Mouse (Mus musculus) cerebellum, adult 9-11 months (tissue): ENCODE measurements around the gene Cnnm4.
"Not testable (repeated sequence)": the region's sequence is repeated elsewhere in the genome, so short reads cannot be mapped to it uniquely, and the experiment has no call there.

Experiments used
- DNase-seq: peaks from one replicate; pipeline ENCODE4 v3.0.0; 2022

Gene Cnnm4

DNA sequence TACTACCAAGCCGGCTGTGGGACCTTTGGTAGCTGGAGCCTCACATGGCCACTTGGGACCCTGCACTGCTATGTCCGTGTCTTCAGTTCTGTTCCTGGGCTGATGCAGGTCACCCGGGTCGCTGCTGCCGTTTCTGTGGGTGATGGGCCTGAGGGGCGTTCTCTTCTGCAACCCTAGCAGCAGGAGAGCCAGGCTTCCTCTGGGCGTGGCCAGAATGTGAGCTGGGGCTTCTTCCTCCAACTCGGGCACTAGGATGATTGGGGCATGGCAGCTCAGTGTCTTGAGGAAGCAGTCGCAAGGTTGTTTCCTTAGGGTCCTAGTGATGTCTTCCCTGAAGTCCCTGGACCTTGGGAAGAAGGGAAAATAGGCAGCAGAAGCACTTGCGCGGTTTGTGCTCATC, 48.2 kb downstream of the Cnnm4 start:
- DNase-seq, result no peak

DNA sequence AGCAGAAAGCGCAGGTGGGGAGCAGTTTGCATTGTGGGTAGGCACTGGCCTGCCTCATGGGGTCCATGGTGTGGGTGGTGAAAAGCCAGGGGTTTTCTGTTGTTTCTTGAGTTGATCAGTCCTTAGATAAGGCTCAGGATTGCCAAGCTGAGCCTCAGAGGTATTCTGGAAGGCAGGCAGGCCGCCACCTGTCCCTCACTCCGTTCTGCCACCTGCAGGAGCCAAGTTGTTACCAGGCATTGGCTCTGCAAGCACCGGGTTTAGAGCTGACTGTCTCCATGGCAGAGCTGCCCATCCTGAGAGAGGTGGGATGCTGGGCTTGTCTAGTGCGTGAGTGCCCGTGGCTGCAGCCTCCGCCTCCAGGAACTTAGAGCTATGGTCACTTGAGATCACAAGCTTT, 50.8 kb downstream of the Cnnm4 start:
- DNase-seq, result no peak

DNA sequence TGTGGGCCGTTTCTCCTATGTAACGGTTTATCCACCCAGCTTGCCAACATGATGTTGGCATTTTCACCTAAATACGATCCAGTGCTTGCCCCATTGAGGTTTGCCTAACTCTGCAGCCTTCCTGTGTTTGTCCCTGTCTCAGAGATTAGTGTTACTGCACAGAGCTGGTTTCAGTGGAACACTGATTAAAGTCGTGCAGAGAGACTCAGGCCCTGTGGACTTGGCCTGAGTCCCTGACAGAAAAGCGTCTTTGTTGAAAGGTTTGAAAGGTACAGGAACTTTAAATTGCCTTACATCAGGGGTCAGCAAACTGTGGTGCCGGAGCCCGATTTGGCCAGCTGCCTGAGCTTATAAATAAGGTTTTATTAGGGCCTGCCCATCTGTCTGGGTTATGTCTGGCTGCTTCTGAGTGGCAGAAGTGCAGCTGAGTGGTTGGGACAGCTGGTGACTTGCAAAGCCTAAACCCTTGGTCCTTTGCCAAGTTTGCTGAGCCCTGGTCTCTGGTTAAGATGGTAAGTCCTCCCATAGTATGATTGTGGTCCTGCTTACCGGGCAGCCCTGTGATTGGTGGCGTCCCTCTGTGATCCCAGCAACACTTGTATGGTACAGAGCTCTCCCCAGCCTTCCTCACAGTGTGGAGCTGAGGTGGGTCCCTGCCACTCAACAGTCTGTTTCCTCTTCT, 52.1 kb downstream of the Cnnm4 start:
- no peak for DNase-seq

- DNase-seq, result no peak
These were observed 52.6 kb downstream of the Cnnm4 start for GRCm38 (mm10) chr1:36524058-36524457.

DNA sequence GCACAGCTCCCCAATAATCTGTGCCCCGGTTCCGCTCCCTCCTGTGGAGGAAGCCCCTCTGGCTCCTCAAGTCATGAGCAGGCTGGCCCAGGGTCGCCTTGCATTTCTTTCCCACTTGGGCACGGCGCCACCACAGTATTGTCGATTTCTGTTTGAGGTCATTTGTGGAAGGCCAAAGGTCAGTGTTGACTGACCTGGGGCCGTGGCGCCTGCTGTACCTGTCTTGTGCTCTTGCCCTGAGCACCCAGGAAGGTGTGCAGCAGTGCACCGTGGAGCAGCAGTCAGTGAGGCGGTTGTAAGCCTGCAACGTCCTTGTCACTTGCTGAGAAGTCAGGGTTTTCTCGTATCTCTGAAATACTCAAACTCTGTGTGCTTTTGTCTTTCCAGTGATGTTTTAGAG, 54.4 kb downstream of the Cnnm4 start:
- no peak for DNase-seq

DNA sequence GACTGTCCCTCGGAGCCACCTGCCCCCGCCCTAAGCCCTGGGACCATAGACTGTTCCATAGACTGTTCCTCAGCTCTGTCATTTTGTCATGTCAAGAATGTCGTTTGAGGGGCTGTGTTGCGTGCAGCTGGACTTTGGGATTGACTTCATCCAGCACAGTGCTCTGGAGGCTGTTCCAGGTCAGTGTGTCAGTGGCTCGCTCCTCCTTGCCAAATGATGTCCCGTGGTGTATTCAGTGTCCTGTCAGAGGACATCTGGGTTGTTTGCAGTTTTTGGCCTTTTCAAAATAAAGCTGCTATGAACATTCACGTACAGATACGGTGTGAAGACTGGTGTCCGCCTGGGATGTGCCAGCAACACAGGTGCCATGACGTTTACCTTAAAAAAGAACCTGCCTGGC, 55.5 kb downstream of the Cnnm4 start:
- no peak for DNase-seq

DNA sequence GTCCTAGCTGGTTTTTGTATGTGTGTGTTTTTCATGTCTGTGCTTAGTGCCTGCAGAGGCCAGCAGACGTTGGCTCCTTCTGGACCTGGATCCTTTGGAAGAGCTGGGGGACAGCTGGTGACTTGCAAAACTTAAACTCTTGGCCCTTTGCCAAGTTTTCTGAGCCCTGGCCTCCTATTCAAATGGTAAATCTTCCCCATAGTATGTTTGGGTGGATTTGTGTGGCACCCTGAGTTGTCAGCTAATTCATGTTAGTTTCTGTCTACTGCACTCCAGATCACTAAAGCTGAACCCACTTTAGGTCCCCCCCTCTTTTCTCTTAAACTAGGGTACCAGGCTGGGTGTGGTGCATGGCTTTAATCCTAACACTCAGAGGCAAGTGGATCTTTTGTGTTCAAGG, 56.9 kb downstream of the Cnnm4 start:
- DNase-seq, result no peak

GRCm38 (mm10) chr1:36529274-36529673, 57.9 kb downstream of the Cnnm4 start:
- no peak for DNase-seq

DNA sequence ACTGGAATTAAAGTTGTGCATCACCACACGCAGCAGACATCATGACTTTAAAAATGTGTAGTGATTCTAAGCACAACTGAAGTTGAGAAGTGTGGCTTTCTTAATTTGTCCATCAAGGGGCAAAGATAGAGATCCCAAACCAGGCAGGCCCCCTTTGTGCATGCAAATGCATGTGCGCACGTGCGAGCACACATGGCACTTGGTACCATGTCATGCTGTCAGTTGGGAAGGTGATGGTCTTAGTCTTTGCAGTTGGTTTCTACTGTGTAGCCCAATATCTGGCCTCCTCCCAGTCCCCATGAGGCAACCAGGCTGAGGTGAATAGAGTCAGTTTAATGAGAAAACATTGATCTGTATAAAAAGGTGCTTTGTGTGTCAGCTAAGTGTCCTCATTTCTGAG, 58.5 kb downstream of the Cnnm4 start:
- DNase-seq, result no peak

GRCm38 (mm10) chr1:36530485-36530884, 59.1 kb downstream of the Cnnm4 start:
- no peak for DNase-seq

DNA sequence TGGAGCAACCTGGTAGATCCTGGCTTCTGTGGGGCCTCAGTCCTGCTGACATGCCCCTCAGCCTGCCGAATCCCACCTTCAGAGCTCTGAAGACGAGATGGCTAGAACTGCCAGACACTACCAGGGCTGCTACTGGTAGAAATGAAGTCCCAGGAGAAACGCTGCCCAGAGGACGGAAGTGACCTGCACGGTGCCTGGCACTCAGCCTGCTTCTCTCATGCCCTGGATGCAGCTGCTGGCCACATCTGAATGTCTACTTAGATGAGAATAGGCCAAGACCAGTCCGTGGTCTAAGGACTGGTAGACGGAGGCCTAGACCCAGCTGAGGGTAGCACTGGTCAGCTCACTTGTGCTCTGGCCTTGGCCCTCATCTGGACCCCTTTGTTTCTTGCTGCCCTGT, 59.5 kb downstream of the Cnnm4 start:
- DNase-seq, result no peak

DNA sequence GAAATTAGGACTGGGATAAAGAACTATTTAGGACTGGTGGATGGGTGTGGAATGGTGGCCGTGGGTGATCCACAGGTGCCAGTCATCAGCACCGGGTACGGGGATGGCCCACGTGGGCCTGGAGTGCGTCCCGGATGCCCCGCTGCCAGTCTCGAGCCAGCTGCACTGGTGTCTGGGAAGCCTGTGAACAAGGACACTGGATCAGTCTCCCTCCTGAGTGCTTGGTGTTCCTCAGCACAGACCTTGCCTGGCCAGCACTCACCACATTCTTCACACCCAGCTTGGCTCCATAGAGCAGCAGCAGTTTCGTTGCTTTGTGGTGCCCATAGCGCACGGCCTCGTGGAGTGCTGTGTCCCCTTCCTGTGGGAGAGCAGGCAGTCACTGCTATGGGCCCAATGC, 60.0 kb downstream of the Cnnm4 start:
- no peak for DNase-seq

GRCm38 (mm10) chr1:36533546-36533945, 62.1 kb downstream of the Cnnm4 start:
- DNase-seq, result no peak

GRCm38 (mm10) chr1:36534595-36535058, 63.2 kb downstream of the Cnnm4 start:
- no peak for DNase-seq

GRCm38 (mm10) chr1:36535477-36536396, 64.3 kb downstream of the Cnnm4 start:
- peak; percentile 78 for DNase-seq

GRCm38 (mm10) chr1:36536397-36536728, 64.9 kb downstream of the Cnnm4 start:
- no peak for DNase-seq

GRCm38 (mm10) chr1:36536783-36537182, 65.4 kb downstream of the Cnnm4 start, which contains the start of gene Ankrd23:
Ankrd23 (minus strand) TSS chr1:36536883.
- not testable (repeated sequence) for DNase-seq

- no peak for DNase-seq
These were observed 67.3 kb downstream of the Cnnm4 start for GRCm38 (mm10) chr1:36538727-36539126.

DNA sequence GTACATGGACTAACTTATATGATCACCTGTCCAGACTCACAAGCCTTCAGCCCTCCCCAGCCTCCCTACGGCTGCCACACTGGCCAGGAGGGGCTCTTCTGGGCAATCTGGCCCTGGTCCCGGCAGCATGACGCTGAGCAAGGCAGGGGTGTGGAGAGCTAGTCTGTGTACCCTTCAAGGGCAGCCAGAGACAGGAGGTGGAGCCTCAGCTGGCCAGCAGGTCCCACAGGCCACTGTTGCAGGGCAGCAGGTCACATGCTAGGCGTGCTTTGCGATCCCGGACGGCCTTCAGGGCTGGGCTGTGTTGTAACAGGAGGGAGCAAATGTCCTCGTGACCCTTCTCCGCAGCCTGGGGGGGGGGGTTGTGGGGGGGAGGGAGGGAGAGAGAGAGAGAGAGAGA, 67.8 kb downstream of the Cnnm4 start, which contains the start of gene Gm42417:
Gene Gm42417 (minus strand): TSS at position 244 of the 400 bp plus-strand sequence.
- peak; percentile 45 for DNase-seq

DNA sequence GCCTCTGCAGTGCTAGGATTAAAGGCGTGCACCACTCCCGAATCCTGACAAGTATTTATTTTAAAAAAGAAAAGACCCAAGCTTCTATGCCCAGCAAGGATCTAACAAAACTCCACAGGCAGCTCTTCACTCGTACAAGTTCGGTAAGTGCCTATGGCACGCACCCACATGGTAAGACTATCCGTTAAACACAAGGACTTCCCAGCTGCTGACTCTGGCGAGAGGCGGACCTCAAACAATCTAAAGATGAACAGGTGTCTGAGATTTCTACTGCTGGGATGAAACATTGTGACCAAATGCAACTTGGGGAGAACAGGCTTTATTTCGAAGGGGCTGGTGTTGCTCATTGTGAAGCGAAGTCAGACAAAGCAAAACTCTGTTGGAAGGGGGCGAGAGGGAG, 68.7 kb downstream of the Cnnm4 start:
- no peak for DNase-seq

DNA sequence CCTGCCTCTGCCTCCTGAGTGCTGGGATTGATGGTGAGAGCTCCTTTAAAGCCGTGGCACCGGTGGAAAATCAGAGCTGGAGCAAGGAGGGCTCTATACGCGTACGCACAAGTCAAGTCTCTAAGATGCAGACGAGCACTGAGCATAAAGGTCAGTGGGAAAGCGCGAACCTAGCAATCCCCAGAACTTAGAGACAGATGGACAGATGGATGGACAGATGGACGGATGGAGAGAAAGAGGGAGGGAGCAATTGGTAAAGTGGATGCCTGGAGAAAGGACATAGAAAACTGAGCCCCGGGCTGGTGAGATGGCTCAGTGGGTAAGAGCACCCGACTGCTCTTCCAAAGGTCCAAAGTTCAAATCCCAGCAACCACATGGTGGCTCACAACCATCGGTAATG, 69.4 kb downstream of the Cnnm4 start:
- DNase-seq, result peak; percentile 54

GRCm38 (mm10) chr1:36541844-36542243, 70.4 kb downstream of the Cnnm4 start:
- DNase-seq, result peak; percentile 80

GRCm38 (mm10) chr1:36542925-36543324, 71.5 kb downstream of the Cnnm4 start:
- DNase-seq, result no peak

DNA sequence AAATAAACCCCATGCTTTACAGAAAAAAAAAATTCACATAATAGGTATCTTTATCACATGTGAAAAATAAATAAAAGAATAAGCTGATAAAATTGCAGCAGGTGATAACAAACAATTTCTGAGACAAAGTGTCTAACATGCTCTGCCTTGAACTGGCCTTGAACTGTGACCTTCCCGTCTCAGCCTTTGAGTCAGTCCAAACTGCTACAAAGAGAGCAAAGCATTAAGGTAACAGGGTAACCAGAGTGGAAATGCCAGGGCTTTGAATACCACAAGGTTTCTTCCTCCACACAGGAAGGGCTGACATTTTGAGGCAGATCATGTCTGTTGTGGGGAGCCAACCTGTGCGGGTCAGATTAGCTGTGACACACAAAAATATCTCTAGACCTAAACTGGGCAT, 74.0 kb downstream of the Cnnm4 start:
- DNase-seq, result no peak
